Mouse (Mus musculus): ENCODE results near the gene Rnf167. TPM values are rescaled to one million over a fixed set of nuclear protein-coding genes. Genes with fewer than 3 reads are reported as not detected.

Rnf167 gene
- polyA plus RNA-seq, 1 experiment from 2014 or later, result 130 TPM

GRCm38 (mm10) chr11:70687601-70688199 lies 40.7 kb downstream of the Rnf167 start, which contains the start of gene Camta2:
Gene Camta2, minus strand, starts transcription at chr11:70688105.
- peaks cover 23% of the 10 kb centered on the region for H3K36me3 ChIP-seq
- H3K9ac ChIP-seq (replicated peaks), result peak within 1 kb of the TSS; percentile 87
- under 1% methylated on average over 55 of the region's 55 CpGs for WGBS
- H3K9me3 ChIP-seq, result no peaks in the 10 kb centered on the region
- H3K4me3 ChIP-seq, result peak within 1 kb of the TSS; percentile 90
- peak within 1 kb of the TSS; percentile 91 for H3K27ac ChIP-seq (replicated peaks)
- H3K27me3 ChIP-seq, result no peaks in the 10 kb centered on the region
- H3K4me2 ChIP-seq (replicated peaks), result peak within 1 kb of the TSS; percentile 85
- peak; percentile 86 for ATAC-seq (replicated peaks)
- peaks cover 25% of the 10 kb centered on the region for H3K4me1 ChIP-seq

GRCm38 (mm10) chr11:70688372-70688771 lies 41.3 kb downstream of the Rnf167 start:
- Histone ChIP-seq H3K27me3 (no peaks in the 10 kb centered on the region), H3K36me3 (peaks cover 18% of the 10 kb centered on the region), H3K9ac (replicated peaks) (peak overlapping the region; percentile 87), H3K27ac (replicated peaks) (peak overlapping the region; percentile 91), H3K4me1 (peaks cover 22% of the 10 kb centered on the region), H3K9me3 (no peaks in the 10 kb centered on the region), H3K4me2 (replicated peaks) (peak overlapping the region; percentile 85), H3K4me3 (peak overlapping the region; percentile 90)
- no peak for ATAC-seq (replicated peaks)
- WGBS, result 11% methylated on average over 8 of the region's 8 CpGs

GRCm38 (mm10) chr11:70689578-70689977 lies 42.5 kb downstream of the Rnf167 start:
- Histone ChIP-seq H3K9ac (replicated peaks) (no peak overlapping the region), H3K36me3 (peaks cover 6% of the 10 kb centered on the region; the same call in 1 of the 2 replicates), H3K27ac (replicated peaks) (no peak overlapping the region), H3K4me2 (replicated peaks) (no peak overlapping the region), H3K9me3 (no peaks in the 10 kb centered on the region), H3K27me3 (no peaks in the 10 kb centered on the region), H3K4me3 (no peak overlapping the region), H3K4me1 (peaks cover 22% of the 10 kb centered on the region)
- WGBS, result 40% methylated on average over 4 of the region's 4 CpGs
- no peak for ATAC-seq (replicated peaks)

GRCm38 (mm10) chr11:70693504-70693903 lies 46.5 kb downstream of the Rnf167 start:
- H3K27me3 ChIP-seq, result no peaks in the 10 kb centered on the region
- 70% methylated on average over 3 of the region's 3 CpGs for WGBS
- no peaks in the 10 kb centered on the region for H3K9me3 ChIP-seq
- H3K9ac ChIP-seq (replicated peaks), result no peak overlapping the region
- no peaks in the 10 kb centered on the region for H3K36me3 ChIP-seq
- no peak overlapping the region for H3K4me2 ChIP-seq (replicated peaks)
- ATAC-seq (replicated peaks), result no peak
- peaks cover 5% of the 10 kb centered on the region for H3K4me1 ChIP-seq
- no peak overlapping the region for H3K4me3 ChIP-seq
- no peak overlapping the region for H3K27ac ChIP-seq (replicated peaks)

GRCm38 (mm10) chr11:70697376-70697775 lies 50.3 kb downstream of the Rnf167 start:
- 73% methylated on average over 3 of the region's 3 CpGs for whole genome bisulfite sequencing
- ATAC-seq (replicated peaks), result no peak
- H3K4me3 ChIP-seq, result no peak overlapping the region

GRCm38 (mm10) chr11:70699051-70699450 lies 52.0 kb downstream of the Rnf167 start:
- 74% methylated on average over 2 of the region's 2 CpGs for WGBS

More at GRCm38 (mm10) chr11:70697376-70697775, 50.3 kb downstream of the Rnf167 start:
- Histone ChIP-seq H3K27me3 (no peaks in the 10 kb centered on the region), H3K4me1 (peaks cover 23% of the 10 kb centered on the region), H3K36me3 (no peaks in the 10 kb centered on the region), H3K4me2 (replicated peaks) (no peak overlapping the region), H3K9me3 (no peaks in the 10 kb centered on the region), H3K27ac (replicated peaks) (no peak overlapping the region), H3K9ac (replicated peaks) (no peak overlapping the region)

GRCm38 (mm10) chr11:70699722-70700556 lies 52.9 kb downstream of the Rnf167 start, which contains the start of the genes Inca1 and Kif1c:
Gene Inca1, minus strand, starts transcription at chr11:70700155.
Gene Kif1c, plus strand, starts transcription at chr11:70700548.
- WGBS, result under 1% methylated on average over 68 of the region's 69 CpGs
- ATAC-seq (replicated peaks), result peak; percentile 96
- H3K4me2 ChIP-seq (replicated peaks), result peak within 1 kb of the TSS; percentile 84
- H3K36me3 ChIP-seq, result peaks cover 13% of the 10 kb centered on the region; the same call in 1 of the 2 replicates
- H3K4me3 ChIP-seq, result peak within 1 kb of the TSS; percentile 96
- H3K27me3 ChIP-seq, result no peaks in the 10 kb centered on the region
- H3K9ac ChIP-seq (replicated peaks), result peak within 1 kb of the TSS; percentile 92
- no peaks in the 10 kb centered on the region for H3K9me3 ChIP-seq
- peaks cover 27% of the 10 kb centered on the region for H3K4me1 ChIP-seq
- peak within 1 kb of the TSS; percentile 91 for H3K27ac ChIP-seq (replicated peaks)

More at GRCm38 (mm10) chr11:70699051-70699450, 52.0 kb downstream of the Rnf167 start:
- 0 out of 2 replicates have a peak, but pooled peaks cover 5% of the 10 kb centered on the region for H3K36me3 ChIP-seq
- H3K27ac ChIP-seq (replicated peaks), result no peak overlapping the region
- ATAC-seq (replicated peaks), result no peak
- H3K9ac ChIP-seq (replicated peaks), result no peak overlapping the region
- no peaks in the 10 kb centered on the region for H3K9me3 ChIP-seq
- H3K4me3 ChIP-seq, result no peak overlapping the region
- no peaks in the 10 kb centered on the region for H3K27me3 ChIP-seq
- H3K4me1 ChIP-seq, result peaks cover 27% of the 10 kb centered on the region
- H3K4me2 ChIP-seq (replicated peaks), result no peak overlapping the region

- WGBS, result under 1% methylated on average over 34 of the region's 34 CpGs
- H3K4me3 ChIP-seq, result peak overlapping the region; percentile 96
- H3K4me2 ChIP-seq (replicated peaks), result peak overlapping the region; percentile 84
- no peaks in the 10 kb centered on the region for H3K9me3 ChIP-seq
- H3K9ac ChIP-seq (replicated peaks), result peak overlapping the region; percentile 92
- no peaks in the 10 kb centered on the region for H3K27me3 ChIP-seq
- peak overlapping the region; percentile 91 for H3K27ac ChIP-seq (replicated peaks)
- ATAC-seq (replicated peaks), result peak; percentile 53
- peaks cover 27% of the 10 kb centered on the region for H3K4me1 ChIP-seq
- H3K36me3 ChIP-seq, result peaks cover 18% of the 10 kb centered on the region
Observed at GRCm38 (mm10) chr11:70700613-70701012, 53.6 kb downstream of the Rnf167 start.

Other genes starting within 250 kb of the Rnf167 start
- 33.4 and 37.2 TPM in 2 replicates for gene Pelp1, start 237.2 kb upstream of the Rnf167 start, polyA plus RNA-seq (2015; fragmentation: Nextera tagmentation; extraction: Ambion mirVana)
- 38.1 and 38.4 TPM in 2 replicates for gene Arrb2, start 214.6 kb upstream of the Rnf167 start, polyA plus RNA-seq (2015; fragmentation: Nextera tagmentation; extraction: Ambion mirVana)
- 40.2 and 45.0 TPM in 2 replicates for gene Med11, start 195.3 kb upstream of the Rnf167 start, polyA plus RNA-seq (2015; fragmentation: Nextera tagmentation; extraction: Ambion mirVana)
- 0.52 and 0.56 TPM in 2 replicates for gene Zmynd15, start 187.8 kb upstream of the Rnf167 start, polyA plus RNA-seq (2015; fragmentation: Nextera tagmentation; extraction: Ambion mirVana)
- gene Cxcl16, start 187.3 kb upstream of the Rnf167 start, polyA plus RNA-seq (2015; fragmentation: Nextera tagmentation; extraction: Ambion mirVana), result 1.4 and 1.9 TPM in 2 replicates
- 1.0 and 2.0 TPM in 2 replicates for gene Tm4sf5, start 142.0 kb upstream of the Rnf167 start, polyA plus RNA-seq (2015; fragmentation: Nextera tagmentation; extraction: Ambion mirVana)
- gene Vmo1, start 132.6 kb upstream of the Rnf167 start, polyA plus RNA-seq (2015; fragmentation: Nextera tagmentation; extraction: Ambion mirVana), result 0.29 and 0.36 TPM in 2 replicates
- gene Gltpd2, start 128.0 kb upstream of the Rnf167 start, polyA plus RNA-seq (2015; fragmentation: Nextera tagmentation; extraction: Ambion mirVana), result 0.14 TPM in 1 of 2 replicates, not detected in the other
- 750 and 789 TPM in 2 replicates for gene Psmb6, start 121.9 kb upstream of the Rnf167 start, polyA plus RNA-seq (2015; fragmentation: Nextera tagmentation; extraction: Ambion mirVana)
- not detected in 2 replicates for gene Gm40193, start 114.3 kb upstream of the Rnf167 start, polyA plus RNA-seq (2015; fragmentation: Nextera tagmentation; extraction: Ambion mirVana)
- gene Pld2, start 107.2 kb upstream of the Rnf167 start, polyA plus RNA-seq (2015; fragmentation: Nextera tagmentation; extraction: Ambion mirVana), result 7.0 and 8.2 TPM in 2 replicates
- 14.3 and 15.6 TPM in 2 replicates for gene Mink1, start 84.4 kb upstream of the Rnf167 start, polyA plus RNA-seq (2015; fragmentation: Nextera tagmentation; extraction: Ambion mirVana)
- not detected in 2 replicates for gene 4930544D05Rik, start 31.4 kb upstream of the Rnf167 start, polyA plus RNA-seq (2015; fragmentation: Nextera tagmentation; extraction: Ambion mirVana)
- gene Chrne, start 28.0 kb upstream of the Rnf167 start, polyA plus RNA-seq (2015; fragmentation: Nextera tagmentation; extraction: Ambion mirVana), result 0.34 TPM in 1 of 2 replicates, not detected in the other
- gene Gp1ba, start 8.1 kb upstream of the Rnf167 start, polyA plus RNA-seq (2015; fragmentation: Nextera tagmentation; extraction: Ambion mirVana), result 0.08 and 0.24 TPM in 2 replicates
- 167 and 168 TPM in 2 replicates for gene Slc25a11, start 244 bp downstream of the Rnf167 start, polyA plus RNA-seq (2015; fragmentation: Nextera tagmentation; extraction: Ambion mirVana)
- gene Pfn1, start 7.4 kb downstream of the Rnf167 start, polyA plus RNA-seq (2015; fragmentation: Nextera tagmentation; extraction: Ambion mirVana), result 683 and 724 TPM in 2 replicates
- gene Eno3, start 10.0 kb downstream of the Rnf167 start, polyA plus RNA-seq (2015; fragmentation: Nextera tagmentation; extraction: Ambion mirVana), result 6.3 and 8.4 TPM in 2 replicates
- gene Spag7, start 22.2 kb downstream of the Rnf167 start, polyA plus RNA-seq (2015; fragmentation: Nextera tagmentation; extraction: Ambion mirVana), result 148 and 153 TPM in 2 replicates
- gene Camta2, start 40.9 kb downstream of the Rnf167 start, polyA plus RNA-seq (2015; fragmentation: Nextera tagmentation; extraction: Ambion mirVana), result 17.0 and 17.6 TPM in 2 replicates
- 0.69 and 1.5 TPM in 2 replicates for gene Inca1, start 52.9 kb downstream of the Rnf167 start, polyA plus RNA-seq (2015; fragmentation: Nextera tagmentation; extraction: Ambion mirVana)
- gene Kif1c, start 53.3 kb downstream of the Rnf167 start, polyA plus RNA-seq (2015; fragmentation: Nextera tagmentation; extraction: Ambion mirVana), result 1.4 and 1.5 TPM in 2 replicates
- 15.5 and 16.9 TPM in 2 replicates for gene Zfp3, start 117.0 kb downstream of the Rnf167 start, polyA plus RNA-seq (2015; fragmentation: Nextera tagmentation; extraction: Ambion mirVana)
- gene Scimp, start 165.4 kb downstream of the Rnf167 start, polyA plus RNA-seq (2015; fragmentation: Nextera tagmentation; extraction: Ambion mirVana), result not detected in 2 replicates
- gene Rabep1, start 197.5 kb downstream of the Rnf167 start, polyA plus RNA-seq (2015; fragmentation: Nextera tagmentation; extraction: Ambion mirVana), result 85.1 and 87.4 TPM in 2 replicates